Mouse (Mus musculus): ENCODE results near the gene Cpa4.
A peak's percentile ranks its signal among the peaks of the same experiment; 100 is the strongest.

Cpa4 gene

GRCm38 (mm10) chr6:30568069-30568468, at the start of gene Cpa4:
TSS of gene Cpa4 (plus strand) at chr6:30568369.
- DNase-seq: no peak

GRCm38 (mm10) chr6:30520400-30520799, 47.8 kb upstream of the Cpa4 start:
- DNase-seq: no peak

- peak; percentile 21 for DNase-seq
Measured at GRCm38 (mm10) chr6:30525456-30526332, 42.5 kb upstream of the Cpa4 start.

GRCm38 (mm10) chr6:30526586-30527515, 41.3 kb upstream of the Cpa4 start:
- peak; percentile 74 for DNase-seq

- DNase-seq: no peak
Measured at GRCm38 (mm10) chr6:30528800-30529199, 39.4 kb upstream of the Cpa4 start.

- peak; percentile 44 for DNase-seq
Measured at GRCm38 (mm10) chr6:30535340-30535739, 32.8 kb upstream of the Cpa4 start.

GRCm38 (mm10) chr6:30538240-30538639, 29.9 kb upstream of the Cpa4 start:
- no peak for DNase-seq

- DNase-seq: no peak
Measured at GRCm38 (mm10) chr6:30538800-30539199, 29.4 kb upstream of the Cpa4 start.

GRCm38 (mm10) chr6:30541009-30541799, 27.0 kb upstream of the Cpa4 start, which contains the start of gene Cpa2:
TSS of gene Cpa2 (plus strand) at chr6:30541582.
- DNase-seq: no peak

GRCm38 (mm10) chr6:30542277-30542676, 25.9 kb upstream of the Cpa4 start:
- DNase-seq: no peak

- DNase-seq: no peak
Measured at GRCm38 (mm10) chr6:30543077-30543476, 25.1 kb upstream of the Cpa4 start.

- no peak for DNase-seq
Measured at GRCm38 (mm10) chr6:30543851-30544250, 24.3 kb upstream of the Cpa4 start.

GRCm38 (mm10) chr6:30545689-30546088, 22.5 kb upstream of the Cpa4 start:
- DNase-seq: no peak

GRCm38 (mm10) chr6:30546571-30547273, 21.4 kb upstream of the Cpa4 start:
- DNase-seq: peak; percentile 37

- peak; percentile 39 for DNase-seq
Measured at GRCm38 (mm10) chr6:30547274-30547645, 20.9 kb upstream of the Cpa4 start.

GRCm38 (mm10) chr6:30547656-30548306, 20.4 kb upstream of the Cpa4 start:
- DNase-seq: peak; percentile 32

GRCm38 (mm10) chr6:30549231-30549761, 18.9 kb upstream of the Cpa4 start:
- DNase-seq: peak; percentile 15

- no peak for DNase-seq
Measured at GRCm38 (mm10) chr6:30550496-30551192, 17.5 kb upstream of the Cpa4 start.

GRCm38 (mm10) chr6:30551193-30551515, 17.0 kb upstream of the Cpa4 start:
- no peak for DNase-seq

Data from kidney, postnatal 14 days (tissue).